Mouse (Mus musculus) lung, adult 2 months (tissue): Measurements from ENCODE around the gene Krtap4-7.

Source experiments
- CTCF ChIP-seq: fragments of 200-500 bp; IDR thresholded peaks from 2 replicates; pipeline ENCODE4 v1.5.1; 2011; ENCODE audit warnings: mild to moderate bottlenecking, low read length, control low read depth; ENCODE audit not compliant: insufficient read depth
- POLR2A ChIP-seq: fragments of 200-500 bp; IDR thresholded peaks from 2 replicates; pipeline ENCODE4 v1.6.1; 2011; ENCODE audit warnings: low read depth, mild to moderate bottlenecking, control low read depth, low read length, borderline replicate concordance; ENCODE audit errors: extremely low read depth

- no peak for TF ChIP-seq CTCF
- TF ChIP-seq POLR2A: no peak
Measured at GRCm38 (mm10) chr11:99620335-99620734, 23.6 kb downstream of the Krtap4-7 start, which contains the start of gene Gm11562.
